Mouse (Mus musculus): ENCODE measurements around the gene Gpatch2. TPM values are rescaled to one million over a fixed set of nuclear protein-coding genes. Genes with fewer than 3 reads are reported as not detected.

Gpatch2 gene
- total RNA-seq, 2 experiments from 2014 or later = 13.8 to 16.2 TPM

GRCm38 (mm10) chr1:187299236-187299635 lies 83.9 kb downstream of the Gpatch2 start:
- no peak for DNase-seq
- intact Hi-C loops (cut with DNase I) = no loop called here

- intact Hi-C loops (cut with DNase I) = no loop called here
- DNase-seq = peak in 1 of 2 experiments; percentile 12
Measured at GRCm38 (mm10) chr1:187300626-187301025, 85.3 kb downstream of the Gpatch2 start.

- intact Hi-C loops (cut with DNase I) = no loop called here
- peak; percentile 33 for DNase-seq
Measured at GRCm38 (mm10) chr1:187303221-187303620, 87.9 kb downstream of the Gpatch2 start.

GRCm38 (mm10) chr1:187307335-187307734 lies 92.0 kb downstream of the Gpatch2 start:
- intact Hi-C loops (cut with DNase I) = no loop called here
- DNase-seq = peak in 1 of 2 experiments; percentile 10

- DNase-seq = no peak
- intact Hi-C loops (cut with DNase I) = no loop called here
Measured at GRCm38 (mm10) chr1:187308523-187308922, 93.2 kb downstream of the Gpatch2 start.

- intact Hi-C loops (cut with DNase I) = no loop called here
- no peak for DNase-seq
Measured at GRCm38 (mm10) chr1:187311122-187311521, 95.8 kb downstream of the Gpatch2 start.

GRCm38 (mm10) chr1:187313323-187313722 lies 98.0 kb downstream of the Gpatch2 start:
- DNase-seq = peak in 1 of 2 experiments; percentile 14
- intact Hi-C loops (cut with DNase I) = no loop called here

GRCm38 (mm10) chr1:187313763-187314162 lies 98.5 kb downstream of the Gpatch2 start:
- intact Hi-C loops (cut with DNase I) = no loop called here
- DNase-seq = no peak

- DNase-seq = no peak
- intact Hi-C loops (cut with DNase I) = no loop called here
Measured at GRCm38 (mm10) chr1:187314516-187314915, 99.2 kb downstream of the Gpatch2 start.

GRCm38 (mm10) chr1:187315821-187316220 lies 100.5 kb downstream of the Gpatch2 start:
- intact Hi-C loops (cut with DNase I) = no loop called here
- no peak for DNase-seq

- intact Hi-C loops (cut with DNase I) = no loop called here
- DNase-seq = no peak
Measured at GRCm38 (mm10) chr1:187316555-187316954, 101.2 kb downstream of the Gpatch2 start.

GRCm38 (mm10) chr1:187321814-187322213 lies 106.5 kb downstream of the Gpatch2 start:
- intact Hi-C loops (cut with DNase I) = no loop called here
- no peak for DNase-seq

- intact Hi-C loops (cut with DNase I) = no loop called here
- no peak for DNase-seq
Measured at GRCm38 (mm10) chr1:187322505-187323208, 107.3 kb downstream of the Gpatch2 start.

- intact Hi-C loops (cut with DNase I) = no loop called here
Measured at GRCm38 (mm10) chr1:187323209-187323589, 107.9 kb downstream of the Gpatch2 start.

GRCm38 (mm10) chr1:187342551-187342950 lies 127.2 kb downstream of the Gpatch2 start:
- intact Hi-C loops (cut with DNase I) = no loop called here
- no peak for DNase-seq

More at GRCm38 (mm10) chr1:187323209-187323589, 107.9 kb downstream of the Gpatch2 start:
- DNase-seq = no peak

GRCm38 (mm10) chr1:187345156-187345555 lies 129.8 kb downstream of the Gpatch2 start:
- DNase-seq = no peak
- intact Hi-C loops (cut with DNase I) = no loop called here

- intact Hi-C loops (cut with DNase I) = no loop called here
- DNase-seq = no peak
Measured at GRCm38 (mm10) chr1:187346923-187347322, 131.6 kb downstream of the Gpatch2 start.

- no peak for DNase-seq
- intact Hi-C loops (cut with DNase I) = no loop called here
Measured at GRCm38 (mm10) chr1:187347606-187348005, 132.3 kb downstream of the Gpatch2 start.

- DNase-seq = no peak
- intact Hi-C loops (cut with DNase I) = no loop called here
Measured at GRCm38 (mm10) chr1:187348053-187348820, 132.9 kb downstream of the Gpatch2 start.

GRCm38 (mm10) chr1:187348859-187349258 lies 133.6 kb downstream of the Gpatch2 start:
- intact Hi-C loops (cut with DNase I) = no loop called here

GRCm38 (mm10) chr1:187356169-187356568 lies 140.9 kb downstream of the Gpatch2 start:
- intact Hi-C loops (cut with DNase I) = loop anchor here (10.0 kb wide), 1 partner anchor 221 kb away; no protein-coding TSS in a partner anchor
- DNase-seq = no peak

More at GRCm38 (mm10) chr1:187348859-187349258, 133.6 kb downstream of the Gpatch2 start:
- no peak for DNase-seq

- DNase-seq = no peak
- intact Hi-C loops (cut with DNase I) = loop anchor here (10.0 kb wide), 1 partner anchor 222 kb away; no protein-coding TSS in a partner anchor
Measured at GRCm38 (mm10) chr1:187356904-187357303, 141.6 kb downstream of the Gpatch2 start.

Data from heart, postnatal 10 days (tissue).